Comparison of ENCODE assay signal across 10 mouse cellular contexts in the genomic region with DNA sequence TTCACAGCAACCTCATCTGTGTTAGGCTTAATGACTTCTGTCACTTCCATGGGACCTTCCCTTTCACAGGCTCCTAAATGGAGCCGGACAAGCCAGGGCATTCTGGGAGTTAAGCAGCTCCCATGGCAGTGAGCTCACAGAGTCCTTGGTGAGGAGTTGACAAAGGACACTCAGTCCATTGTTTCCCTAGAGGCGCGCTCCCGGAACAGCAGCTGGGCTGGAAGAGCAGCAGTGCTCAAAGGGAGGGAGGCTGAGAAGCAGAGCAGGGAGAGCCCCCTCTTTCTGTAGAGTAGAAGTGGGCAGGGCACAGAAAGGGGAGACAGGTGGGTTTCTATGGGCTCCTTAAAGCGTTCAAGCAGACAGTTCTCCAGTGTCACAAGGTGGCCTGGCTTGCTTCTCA.
DNase-seq lines count a peak whose midpoint lies in the region; ATAC-seq lines count a peak whose summit lies in the region.
"Had no signal": no experiment of that assay in that cellular context is flagged by ENCODE, and none has a peak within 500 bp of the region (broad histone marks: within the 10 kb centered on the region; RNA-seq: fewer than 3 reads in every experiment).

No protein-coding gene starts in this region.

- peak; percentile 63; the same call in 1 of the 2 replicates for ATAC-seq in kidney, embryonic 15.5 days (replicated peaks; ENCODE audit: low FRiP score)

- H3K4me2 ChIP-seq in kidney, embryonic 15.5 days, result no peak overlapping the region

- H3K27ac ChIP-seq in kidney, embryonic 15.5 days, result peak overlapping the region; percentile 32; the same call in 1 of the 2 replicates
- H3K27ac ChIP-seq in forebrain, embryonic 10.5 days, result peak overlapping the region; percentile 80

- WGBS in kidney, embryonic 15.5 days, result 30% methylated on average over 5 of the region's 5 CpGs
- 13% methylated on average over 5 of the region's 5 CpGs for WGBS in forebrain, embryonic 10.5 days

- peaks cover 29% of the 10 kb centered on the region for H3K4me1 ChIP-seq in kidney, embryonic 15.5 days
- H3K4me1 ChIP-seq in forebrain, embryonic 10.5 days, result peaks cover 29% of the 10 kb centered on the region

- intact Hi-C loops in gastrocnemius, postnatal 36 days (cut with DNase I), result loop anchor here (2.0 kb wide), 1 partner anchor 217 kb away; no protein-coding TSS in a partner anchor

- H3K4me3 ChIP-seq in kidney, embryonic 15.5 days (replicated peaks), result no peak overlapping the region
- H3K4me3 ChIP-seq in forebrain, embryonic 10.5 days, result no peak overlapping the region

- no peaks in the 10 kb centered on the region for H3K27me3 ChIP-seq in kidney, embryonic 15.5 days
- H3K27me3 ChIP-seq in forebrain, embryonic 10.5 days (ENCODE audit: poor library complexity, severe bottlenecking), result no peaks in the 10 kb centered on the region

- no peaks in the 10 kb centered on the region for H3K36me3 ChIP-seq in kidney, embryonic 15.5 days
- H3K36me3 ChIP-seq in forebrain, embryonic 10.5 days (replicated peaks), result no peaks in the 10 kb centered on the region

- H3K9ac ChIP-seq in kidney, embryonic 15.5 days, result no peak overlapping the region

- no peaks in the 10 kb centered on the region for H3K9me3 ChIP-seq in kidney, embryonic 15.5 days (replicated peaks)
- H3K9me3 ChIP-seq in forebrain, embryonic 10.5 days, result no peaks in the 10 kb centered on the region; the same call in 1 of the 2 replicates

- no peak for DNase-seq in kidney, adult 8-10 months
- peak; percentile 31 for DNase-seq in R1 (ENCODE audit: low read depth, low spot score)
- no peak for DNase-seq in forebrain, embryonic 10.5 days (ENCODE audit: extremely low spot score, low spot score)
- DNase-seq in mesoderm, embryonic 11.5 days (ENCODE audit: low read depth, low spot score), result peak; percentile 64
- DNase-seq in gastrocnemius, postnatal 36 days, result no peak
- DNase-seq in cerebellum, adult 11 months, result no peak
- DNase-seq in ovary, adult 18-20 months (ENCODE audit: low spot score), result no peak
- DNase-seq: gastrocnemius, postnatal 10 days; thymus, postnatal 25 days had no signal

Comparison
In these comparisons a context has a peak if more than half of its experiments do, and no peak if none do; other contexts are left out.
1. DNase-seq: peak in R1 (single experiment) and mesoderm, embryonic 11.5 days (single experiment); none in kidney, adult 8-10 months (0 of 2), forebrain, embryonic 10.5 days (single experiment), gastrocnemius, postnatal 36 days (0 of 2), cerebellum, adult 11 months (single experiment) and ovary, adult 18-20 months (single experiment).